Mouse (Mus musculus): ENCODE data around the gene Cnpy2. TPM values are rescaled to one million over a fixed set of nuclear protein-coding genes. Genes with fewer than 3 reads are reported as not detected.
"Not testable (repeated sequence)": the region's sequence is repeated elsewhere in the genome, so short reads cannot be mapped to it uniquely, and the experiment has no call there.

Cnpy2 gene
- polyA plus RNA-seq, 1 experiment from 2014 or later: 196 TPM

DNA sequence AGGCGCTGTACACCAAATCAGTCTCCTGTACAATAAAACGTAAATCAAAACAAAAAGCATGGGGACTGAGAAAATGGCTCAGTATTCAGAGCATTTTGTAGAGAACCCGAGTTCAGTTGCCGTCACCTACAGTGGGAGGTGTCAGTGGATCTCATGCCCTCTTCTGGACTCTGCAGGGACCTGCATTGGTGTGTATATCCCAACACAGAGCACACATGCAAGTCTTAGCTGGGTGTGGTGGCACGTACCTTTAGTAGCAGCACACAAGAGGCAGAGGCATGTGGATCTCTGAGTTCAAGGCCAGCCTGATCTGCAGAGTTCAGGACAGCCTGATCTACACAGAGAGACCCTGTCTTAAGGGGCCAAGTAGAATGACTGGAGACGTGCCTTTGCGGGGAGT is 12.6 kb upstream of the Cnpy2 start:
- ATAC-seq: no peak

DNA sequence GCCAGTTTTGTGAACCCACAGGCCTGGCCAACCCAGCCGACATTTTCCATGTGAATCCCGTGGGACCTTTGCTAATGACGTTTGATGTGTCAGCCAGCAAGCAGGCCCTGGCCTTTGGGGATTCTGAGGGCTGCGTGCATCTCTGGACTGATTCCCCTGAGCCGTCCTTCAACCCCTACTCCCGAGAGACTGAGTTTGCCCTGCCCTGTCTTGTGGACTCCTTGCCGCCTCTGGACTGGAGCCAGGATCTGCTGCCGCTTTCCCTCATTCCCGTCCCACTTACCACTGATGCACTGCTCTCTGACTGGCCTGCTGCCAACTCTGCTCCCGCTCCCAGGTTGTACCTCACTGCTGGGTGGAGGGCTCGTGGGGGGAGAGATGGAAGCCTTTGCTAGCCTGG is 12.1 kb upstream of the Cnpy2 start:
- Histone ChIP-seq H3K9me3 (ENCODE audit: control insufficient read depth, low read length) (no peaks in the 10 kb centered on the region), H3K27me3 (replicated peaks; ENCODE audit: control insufficient read depth, insufficient read depth, low read length) (no peaks in the 10 kb centered on the region), H3K27ac (ENCODE audit: low read depth, low read length) (no peak overlapping the region), H3K36me3 (ENCODE audit: control insufficient read depth, insufficient read depth, low read length) (peaks cover 21% of the 10 kb centered on the region), H3K4me2 (ENCODE audit: low read length) (no peak overlapping the region), H3K4me3 (ENCODE audit: low read length) (no peak overlapping the region), H3K9ac (ENCODE audit: low read depth, low read length) (no peak overlapping the region), H3K4me1 (ENCODE audit: control insufficient read depth, insufficient read depth, low read depth, low read length) (peaks cover 5% of the 10 kb centered on the region)
- peak; percentile 56; the same call in 1 of the 2 replicates for ATAC-seq
- WGBS: 50% methylated on average over 11 of the region's 11 CpGs

More for the DNA sequence above, 12.6 kb upstream of the Cnpy2 start:
- Histone ChIP-seq H3K9ac (ENCODE audit: low read depth, low read length) (no peak overlapping the region), H3K4me3 (ENCODE audit: low read length) (no peak overlapping the region), H3K27me3 (replicated peaks; ENCODE audit: control insufficient read depth, insufficient read depth, low read length) (no peaks in the 10 kb centered on the region), H3K4me1 (ENCODE audit: control insufficient read depth, insufficient read depth, low read depth, low read length) (peaks cover 5% of the 10 kb centered on the region), H3K36me3 (ENCODE audit: control insufficient read depth, insufficient read depth, low read length) (peaks cover 17% of the 10 kb centered on the region), H3K27ac (ENCODE audit: low read depth, low read length) (no peak overlapping the region), H3K9me3 (ENCODE audit: control insufficient read depth, low read length) (no peaks in the 10 kb centered on the region), H3K4me2 (ENCODE audit: low read length) (no peak overlapping the region)
- WGBS: 84% methylated on average over 7 of the region's 7 CpGs

DNA sequence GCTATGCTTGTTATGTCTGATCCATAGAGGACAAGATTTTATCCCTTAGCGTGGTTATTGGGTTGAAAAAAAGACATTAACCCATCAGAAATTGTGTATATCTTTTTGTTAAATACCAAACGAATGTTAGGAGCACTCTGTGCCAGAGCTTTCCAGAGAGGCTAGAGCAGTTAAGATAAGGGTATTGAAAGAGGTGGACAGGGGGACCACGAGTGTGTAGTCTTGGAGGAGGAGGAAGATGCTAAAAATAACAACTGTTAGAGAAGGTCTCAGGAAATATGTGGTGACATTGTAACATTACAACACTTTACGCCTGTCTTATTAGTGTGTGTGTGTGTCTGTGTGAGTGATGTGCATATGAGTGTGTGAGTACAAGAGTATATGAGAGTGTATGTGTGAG is 11.4 kb upstream of the Cnpy2 start:
- WGBS: 87% methylated on average over 4 of the region's 4 CpGs
- H3K36me3 ChIP-seq (ENCODE audit: control insufficient read depth, insufficient read depth, low read length): peaks cover 25% of the 10 kb centered on the region
- no peak overlapping the region for H3K4me3 ChIP-seq (ENCODE audit: low read length)
- no peak overlapping the region for H3K4me2 ChIP-seq (ENCODE audit: low read length)
- H3K4me1 ChIP-seq (ENCODE audit: control insufficient read depth, insufficient read depth, low read depth, low read length): peaks cover 5% of the 10 kb centered on the region
- H3K27ac ChIP-seq (ENCODE audit: low read depth, low read length): no peak overlapping the region
- no peaks in the 10 kb centered on the region for H3K9me3 ChIP-seq (ENCODE audit: control insufficient read depth, low read length)
- H3K27me3 ChIP-seq (replicated peaks; ENCODE audit: control insufficient read depth, insufficient read depth, low read length): no peaks in the 10 kb centered on the region
- no peak for ATAC-seq
- no peak overlapping the region for H3K9ac ChIP-seq (ENCODE audit: low read depth, low read length)

DNA sequence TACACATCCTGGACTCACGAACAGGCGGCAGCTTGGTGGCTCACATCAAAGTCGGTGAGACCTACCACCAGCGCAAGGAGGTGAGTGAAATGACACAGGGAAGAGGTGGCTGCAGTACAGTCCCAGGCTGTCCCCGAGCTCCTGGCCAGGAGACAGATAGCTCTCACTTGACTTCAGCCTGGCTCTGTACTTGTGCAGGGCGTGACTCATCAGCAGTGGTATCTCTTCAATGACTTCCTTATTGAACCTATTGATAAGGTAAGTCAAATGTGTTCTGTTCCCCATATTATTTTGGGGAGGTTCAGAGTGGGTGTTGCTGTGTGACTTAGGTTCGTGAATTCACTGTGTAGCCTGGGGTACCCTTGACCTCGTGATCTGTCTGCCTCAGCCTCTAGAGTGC is 6.7 kb upstream of the Cnpy2 start:
- no peak for ATAC-seq
- Histone ChIP-seq H3K27ac (ENCODE audit: low read depth, low read length) (no peak overlapping the region), H3K4me3 (ENCODE audit: low read length) (no peak overlapping the region), H3K36me3 (ENCODE audit: control insufficient read depth, insufficient read depth, low read length) (peaks cover 43% of the 10 kb centered on the region), H3K9ac (ENCODE audit: low read depth, low read length) (no peak overlapping the region), H3K27me3 (replicated peaks; ENCODE audit: control insufficient read depth, insufficient read depth, low read length) (no peaks in the 10 kb centered on the region), H3K4me2 (ENCODE audit: low read length) (no peak overlapping the region), H3K4me1 (ENCODE audit: control insufficient read depth, insufficient read depth, low read depth, low read length) (no peaks in the 10 kb centered on the region), H3K9me3 (ENCODE audit: control insufficient read depth, low read length) (no peaks in the 10 kb centered on the region)
- WGBS: 97% methylated on average over 8 of the region's 8 CpGs

DNA sequence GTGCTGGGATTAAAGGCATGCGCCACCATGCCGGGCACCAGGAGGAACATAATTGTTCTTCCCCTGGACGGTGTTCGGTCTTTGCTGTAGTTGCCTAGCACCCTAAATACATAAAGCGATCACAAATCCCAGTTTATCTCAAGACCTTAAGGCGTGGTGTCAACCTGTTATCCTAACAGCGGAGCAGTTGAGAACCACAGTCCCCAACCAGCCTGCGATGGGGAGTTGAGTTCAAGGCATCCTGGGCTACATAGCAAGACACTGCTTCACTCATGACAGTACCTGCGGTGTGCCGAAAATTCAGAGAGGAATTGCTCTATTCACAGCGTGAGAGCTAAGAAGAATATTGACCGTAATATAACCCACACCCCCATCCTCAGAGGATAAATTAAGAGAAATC is 618 bp upstream of the Cnpy2 start:
- Histone ChIP-seq H3K27ac (ENCODE audit: low read depth, low read length) (peak overlapping the region; percentile 58; the same call in 1 of the 2 replicates), H3K4me3 (ENCODE audit: low read length) (peak overlapping the region; percentile 83), H3K36me3 (ENCODE audit: control insufficient read depth, insufficient read depth, low read length) (peaks cover 26% of the 10 kb centered on the region), H3K9me3 (ENCODE audit: control insufficient read depth, low read length) (no peaks in the 10 kb centered on the region), H3K4me2 (ENCODE audit: low read length) (peak overlapping the region; percentile 91), H3K9ac (ENCODE audit: low read depth, low read length) (peak overlapping the region; percentile 30; the same call in 1 of the 2 replicates), H3K27me3 (replicated peaks; ENCODE audit: control insufficient read depth, insufficient read depth, low read length) (no peaks in the 10 kb centered on the region), H3K4me1 (ENCODE audit: control insufficient read depth, insufficient read depth, low read depth, low read length) (peaks cover 13% of the 10 kb centered on the region)
- no peak for ATAC-seq
- 58% methylated on average over 12 of the region's 12 CpGs for WGBS

DNA sequence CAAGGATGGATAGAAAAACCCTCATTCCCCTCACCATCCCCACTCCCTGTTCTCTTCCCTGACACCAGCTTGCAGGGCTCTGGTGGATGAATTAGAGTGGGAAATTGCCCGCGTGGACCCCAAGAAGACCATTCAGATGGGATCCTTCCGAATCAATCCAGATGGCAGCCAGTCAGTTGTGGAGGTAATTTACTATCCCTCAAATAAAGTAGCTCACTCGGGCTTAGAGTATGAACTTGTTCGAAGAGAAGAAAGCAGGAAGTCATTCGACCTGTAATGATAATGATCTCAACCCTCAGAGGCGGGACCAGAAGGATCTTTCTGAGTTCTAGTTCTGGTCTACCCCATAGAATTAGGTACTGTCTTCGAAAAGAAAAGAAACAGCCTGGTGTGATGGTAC is 1.3 kb downstream of the Cnpy2 start:
- peak overlapping the region; percentile 83 for H3K4me3 ChIP-seq (ENCODE audit: low read length)
- peak overlapping the region; percentile 44 for H3K9ac ChIP-seq (ENCODE audit: low read depth, low read length)
- H3K36me3 ChIP-seq (ENCODE audit: control insufficient read depth, insufficient read depth, low read length): peaks cover 23% of the 10 kb centered on the region
- peak overlapping the region; percentile 91 for H3K4me2 ChIP-seq (ENCODE audit: low read length)
- no peak for ATAC-seq
- no peak overlapping the region for H3K27ac ChIP-seq (ENCODE audit: low read depth, low read length)
- H3K4me1 ChIP-seq (ENCODE audit: control insufficient read depth, insufficient read depth, low read depth, low read length): peaks cover 13% of the 10 kb centered on the region
- WGBS: 85% methylated on average over 8 of the region's 8 CpGs
- no peaks in the 10 kb centered on the region for H3K27me3 ChIP-seq (replicated peaks; ENCODE audit: control insufficient read depth, insufficient read depth, low read length)
- H3K9me3 ChIP-seq (ENCODE audit: control insufficient read depth, low read length): no peaks in the 10 kb centered on the region

DNA sequence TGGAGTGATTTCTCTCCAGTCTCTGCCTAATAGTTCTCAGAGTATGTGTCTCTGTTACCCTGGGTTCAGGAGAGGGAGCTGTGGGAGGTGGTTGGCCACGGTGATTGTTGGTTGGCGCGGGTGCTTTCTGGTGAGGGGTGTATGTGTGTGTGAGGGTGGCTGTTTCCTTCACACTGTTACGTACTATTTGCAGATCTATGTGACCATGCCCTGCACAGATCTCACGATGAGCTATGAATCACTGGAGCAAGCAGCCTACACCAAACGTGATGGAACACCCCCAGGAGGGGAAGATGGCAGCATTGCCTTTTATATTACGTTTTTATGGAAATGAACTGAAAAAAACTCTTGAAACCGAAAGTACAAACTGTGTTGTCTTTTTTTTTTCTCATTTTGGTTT is 4.6 kb downstream of the Cnpy2 start:
- no peak overlapping the region for H3K9ac ChIP-seq (ENCODE audit: low read depth, low read length)
- peaks cover 17% of the 10 kb centered on the region for H3K36me3 ChIP-seq (ENCODE audit: control insufficient read depth, insufficient read depth, low read length)
- peaks cover 9% of the 10 kb centered on the region for H3K4me1 ChIP-seq (ENCODE audit: control insufficient read depth, insufficient read depth, low read depth, low read length)
- H3K4me3 ChIP-seq (ENCODE audit: low read length): no peak overlapping the region
- 96% methylated on average over 8 of the region's 8 CpGs for WGBS
- no peak for ATAC-seq
- no peak overlapping the region for H3K4me2 ChIP-seq (ENCODE audit: low read length)
- H3K27ac ChIP-seq (ENCODE audit: low read depth, low read length): no peak overlapping the region
- H3K27me3 ChIP-seq (replicated peaks; ENCODE audit: control insufficient read depth, insufficient read depth, low read length): no peaks in the 10 kb centered on the region
- no peaks in the 10 kb centered on the region for H3K9me3 ChIP-seq (ENCODE audit: control insufficient read depth, low read length)

DNA sequence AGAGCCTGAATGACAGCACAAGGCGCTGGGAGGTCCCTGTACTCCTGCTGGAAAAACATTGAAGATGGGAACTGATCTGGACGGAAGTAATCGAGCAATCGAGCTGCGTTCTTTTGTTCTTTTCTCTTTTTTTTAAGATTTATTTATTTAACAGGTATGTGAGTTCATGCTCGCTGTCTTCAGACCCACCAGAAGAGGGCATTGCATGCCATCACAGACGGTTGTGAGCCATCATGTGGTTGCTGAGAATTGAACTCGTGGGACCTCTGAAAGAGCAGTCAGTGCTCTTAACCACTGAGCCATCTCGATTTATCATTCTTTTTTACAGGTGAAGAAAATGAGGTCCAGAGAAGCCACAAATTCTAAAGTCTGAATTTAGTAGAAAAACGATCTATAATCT is 5.4 kb downstream of the Cnpy2 start:
- no peak for ATAC-seq
- 83% methylated on average over 10 of the region's 10 CpGs for WGBS
- Histone ChIP-seq H3K4me3 (ENCODE audit: low read length) (no peak overlapping the region), H3K4me2 (ENCODE audit: low read length) (no peak overlapping the region), H3K9me3 (ENCODE audit: control insufficient read depth, low read length) (no peaks in the 10 kb centered on the region), H3K9ac (ENCODE audit: low read depth, low read length) (no peak overlapping the region), H3K4me1 (ENCODE audit: control insufficient read depth, insufficient read depth, low read depth, low read length) (peaks cover 9% of the 10 kb centered on the region), H3K27ac (ENCODE audit: low read depth, low read length) (no peak overlapping the region), H3K27me3 (replicated peaks; ENCODE audit: control insufficient read depth, insufficient read depth, low read length) (no peaks in the 10 kb centered on the region), H3K36me3 (ENCODE audit: control insufficient read depth, insufficient read depth, low read length) (peaks cover 17% of the 10 kb centered on the region)

DNA sequence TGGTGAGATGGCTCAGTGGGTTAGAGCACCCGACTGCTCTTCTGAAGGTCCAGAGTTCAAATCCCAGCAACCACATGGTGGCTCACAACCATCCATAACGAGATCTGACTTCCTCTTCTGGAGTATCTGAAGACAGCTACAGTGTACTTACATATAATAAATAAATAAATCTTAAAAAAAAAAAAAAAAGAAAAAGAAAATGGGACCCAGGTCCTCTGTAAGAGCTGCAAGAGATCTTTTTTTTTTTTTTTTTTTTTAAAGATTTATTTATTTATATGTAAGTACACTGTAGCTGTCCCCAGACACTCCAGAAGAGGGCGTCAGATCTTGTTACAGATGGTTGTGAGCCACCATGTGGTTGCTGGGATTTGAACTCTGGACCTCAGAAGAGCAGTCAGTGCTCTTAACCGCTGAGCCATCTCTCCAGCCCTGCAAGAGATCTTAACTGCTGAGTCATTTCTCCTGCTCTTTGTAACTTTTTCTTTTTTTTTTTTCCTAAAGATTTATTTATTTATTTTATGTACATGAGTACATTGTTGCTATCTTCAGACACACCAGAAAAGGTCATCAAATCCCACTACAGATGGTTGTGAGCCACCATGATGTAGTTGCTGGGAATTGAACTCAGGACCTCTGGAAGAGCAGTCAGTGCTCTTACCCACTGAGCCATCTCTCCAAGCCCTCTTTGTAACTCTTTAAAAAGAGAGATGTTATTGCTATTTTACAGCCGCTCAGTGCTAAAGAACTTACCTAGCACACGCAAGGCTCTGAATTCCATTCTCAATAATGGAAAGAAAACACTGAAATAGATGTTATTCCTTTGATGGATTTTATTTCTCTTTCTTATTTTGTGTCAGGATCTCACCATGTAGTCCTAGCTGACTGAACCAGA is 10.3 kb downstream of the Cnpy2 start:
- H3K4me2 ChIP-seq (ENCODE audit: low read length); H3K9ac ChIP-seq (ENCODE audit: low read depth, low read length); H3K27me3 ChIP-seq (replicated peaks; ENCODE audit: control insufficient read depth, insufficient read depth, low read length); H3K9me3 ChIP-seq (ENCODE audit: control insufficient read depth, low read length); H3K4me1 ChIP-seq (ENCODE audit: control insufficient read depth, insufficient read depth, low read depth, low read length); H3K4me3 ChIP-seq (ENCODE audit: low read length); H3K36me3 ChIP-seq (ENCODE audit: control insufficient read depth, insufficient read depth, low read length); H3K27ac ChIP-seq (ENCODE audit: low read depth, low read length); ATAC-seq: not testable (repeated sequence)
- WGBS: 80% methylated on average over 5 of the region's 6 CpGs
